Mouse (Mus musculus) cerebellum, postnatal 14 days (tissue): ENCODE results near the gene Rere.
A peak's percentile ranks its signal among the peaks of the same experiment; 100 is the strongest.

ENCODE experiments used
- DNase-seq, 2 experiments: peaks; one replicate each; pipeline ENCODE4 v3.0.0; 2021; ENCODE audit warnings: mixed read lengths in 2 of 2

Rere gene

DNA sequence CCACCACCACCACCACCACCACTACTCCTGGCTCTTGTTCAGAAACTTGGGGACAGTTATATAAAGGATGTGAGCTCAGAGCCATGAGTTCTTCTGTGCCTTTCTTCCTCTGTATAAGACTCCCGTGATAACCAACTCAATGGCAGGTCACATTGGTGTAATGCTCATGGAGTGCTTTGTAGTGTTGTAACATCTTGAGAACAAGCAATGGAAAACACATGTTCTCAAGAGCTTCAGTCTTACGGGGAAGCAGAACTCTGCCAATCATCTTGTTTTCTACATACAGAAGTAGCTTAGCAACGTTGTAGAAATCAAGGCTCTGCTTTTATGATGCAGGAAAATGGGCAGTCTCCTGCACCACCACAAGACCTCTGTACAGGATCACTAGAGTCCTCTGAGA lies 107.1 kb downstream of the Rere start:
- no peak for DNase-seq

DNA sequence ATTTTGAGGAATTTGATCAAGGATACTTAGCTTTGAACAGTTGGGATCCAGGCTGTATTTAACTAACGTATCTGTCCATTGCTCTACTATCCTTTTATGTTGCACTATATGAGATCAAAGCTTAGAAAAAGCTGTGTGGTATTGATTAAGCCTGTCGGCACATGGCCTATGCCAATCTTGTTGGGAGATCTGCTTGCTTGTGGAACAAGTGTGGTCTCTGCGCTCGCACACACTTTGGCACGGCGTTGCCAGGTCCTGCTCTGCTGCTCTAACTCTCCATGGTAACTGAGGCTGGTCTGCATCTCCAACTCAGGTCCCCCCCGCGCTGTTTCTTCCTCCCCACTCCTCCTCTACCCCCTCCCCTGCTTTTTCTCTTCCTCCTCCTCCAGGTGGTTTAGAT lies 112.2 kb downstream of the Rere start:
- DNase-seq = no peak

DNA sequence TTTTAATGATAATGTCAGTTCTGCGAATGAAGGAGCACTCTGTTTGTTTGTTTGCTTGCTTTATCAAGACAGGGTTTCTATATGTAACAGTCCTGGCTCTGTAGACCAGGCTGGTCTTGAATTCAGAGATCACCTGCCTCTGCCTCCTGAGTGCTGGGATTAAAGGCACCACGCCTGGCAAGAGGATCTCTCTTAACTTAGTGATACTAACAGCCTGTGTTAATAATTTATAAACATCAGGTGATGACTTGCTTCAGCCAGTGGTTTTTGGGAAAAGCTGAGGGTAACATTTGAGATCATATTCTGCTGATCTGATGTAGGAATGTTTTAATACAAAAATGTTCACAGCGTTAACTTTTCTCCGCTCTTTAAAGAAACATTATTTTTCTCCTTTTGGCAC lies 112.6 kb downstream of the Rere start:
- DNase-seq = no peak

DNA sequence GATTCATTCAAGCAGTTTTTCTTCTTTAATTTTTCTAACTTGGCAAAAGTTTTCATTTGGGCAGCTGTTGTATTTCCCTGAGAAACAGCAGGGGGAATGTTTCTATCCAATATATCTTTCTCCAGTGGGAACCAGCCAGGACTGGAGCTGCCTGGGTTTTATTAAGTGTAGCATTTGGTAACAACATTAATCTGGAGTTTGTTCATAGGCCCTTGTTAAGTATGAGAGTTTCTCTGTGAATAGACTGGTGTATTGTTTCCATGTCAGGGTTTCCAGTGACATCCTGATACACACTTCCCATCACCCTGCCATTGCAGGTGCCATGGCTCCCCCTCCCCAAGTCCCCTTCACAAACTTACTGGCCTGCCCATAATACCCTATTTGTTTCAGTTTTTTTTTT lies 114.9 kb downstream of the Rere start:
- no peak for DNase-seq

DNA sequence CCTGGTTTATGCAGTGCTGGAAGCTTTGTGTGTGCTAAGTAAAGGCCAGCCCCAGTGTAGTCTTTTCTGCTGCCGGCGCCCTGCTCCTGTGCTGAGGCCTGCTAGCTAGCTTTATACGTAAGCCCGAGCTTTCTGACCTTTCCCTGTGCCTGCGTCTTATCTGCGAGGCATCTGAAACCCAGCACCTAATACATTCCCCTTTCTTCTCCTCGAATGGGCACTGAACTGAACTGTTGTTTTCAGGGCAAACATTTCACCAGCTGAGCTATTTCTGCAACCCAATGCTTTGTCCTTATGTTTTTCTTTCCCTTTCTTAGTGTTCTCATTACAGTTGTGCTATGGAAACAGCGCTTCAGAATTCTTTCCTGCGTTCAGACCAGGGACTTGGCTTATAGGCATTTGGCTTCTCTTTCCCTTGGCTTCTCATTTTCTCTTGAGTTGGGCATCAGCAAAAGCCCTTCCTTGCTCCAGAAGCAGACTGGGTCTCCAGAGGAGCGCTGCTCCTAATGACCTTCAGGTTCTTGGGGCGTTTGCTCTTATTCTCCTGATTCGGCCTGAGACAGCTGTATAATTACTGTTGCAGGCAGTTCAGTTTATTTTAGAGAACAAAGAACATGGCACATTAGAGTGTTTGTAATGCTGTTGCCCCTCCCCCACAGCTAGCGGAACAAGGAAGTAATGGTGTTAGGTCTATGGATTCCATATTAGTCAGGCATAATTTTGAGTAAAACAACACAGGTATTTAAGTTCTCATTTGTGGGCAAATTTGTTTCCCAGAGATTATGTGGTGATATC lies 115.6 kb downstream of the Rere start:
- no peak for DNase-seq

DNA sequence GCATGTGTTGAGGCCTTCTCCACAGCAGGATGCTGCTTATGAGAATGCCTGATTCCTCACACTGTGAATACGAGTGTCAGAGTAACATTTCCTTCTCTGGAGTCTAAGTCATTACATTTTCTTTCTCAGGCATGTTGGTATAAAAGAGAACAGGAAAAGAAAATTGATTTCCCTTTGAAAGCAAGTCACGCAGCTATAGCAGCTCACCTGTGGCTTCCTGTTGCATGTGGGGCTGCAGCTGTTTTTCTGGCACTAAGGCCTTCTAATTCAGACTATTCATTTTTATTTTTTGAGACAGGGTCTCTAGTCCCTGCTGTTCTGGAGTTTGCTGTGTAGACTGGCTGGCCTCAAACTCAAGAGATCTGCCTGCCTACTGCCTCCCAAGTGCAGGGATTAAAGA lies 117.6 kb downstream of the Rere start:
- no peak for DNase-seq

DNA sequence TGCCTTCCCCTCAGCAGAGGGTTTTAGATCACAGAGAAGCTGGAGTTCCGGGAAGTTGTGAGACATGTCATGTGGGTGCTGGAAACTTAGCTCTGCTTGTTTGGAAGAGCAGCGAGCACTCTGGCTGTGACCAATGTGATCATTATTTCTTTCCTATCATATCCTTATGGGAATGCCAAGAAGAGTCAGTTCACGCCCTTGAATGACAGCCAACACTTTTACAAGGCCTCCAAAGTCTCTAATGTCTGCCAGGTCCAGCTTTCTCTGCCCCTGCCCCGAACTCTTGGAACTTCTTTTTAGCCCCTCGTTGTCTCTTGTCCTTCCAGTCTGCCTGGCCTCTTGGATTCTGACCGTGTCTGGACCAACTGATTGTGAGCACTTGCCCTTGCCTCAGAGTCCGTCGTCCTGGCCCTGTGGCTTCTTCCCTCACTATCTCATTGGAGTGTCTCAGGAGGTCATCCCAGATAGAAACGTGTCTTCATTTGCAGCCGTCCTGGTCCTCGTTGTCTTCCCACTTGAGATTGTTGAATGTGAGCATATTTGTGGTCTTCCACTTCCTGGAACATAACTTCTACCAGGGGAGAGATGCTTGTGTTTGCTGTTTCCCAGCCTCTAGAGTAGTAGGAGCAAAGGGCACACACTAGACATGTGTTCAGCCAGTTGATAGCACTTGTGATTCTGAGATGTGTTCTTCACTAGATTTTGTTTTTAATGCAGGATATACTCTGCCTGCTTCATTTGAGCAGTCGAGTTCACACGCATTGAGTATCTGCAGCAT lies 120.6 kb downstream of the Rere start:
- no peak for DNase-seq

DNA sequence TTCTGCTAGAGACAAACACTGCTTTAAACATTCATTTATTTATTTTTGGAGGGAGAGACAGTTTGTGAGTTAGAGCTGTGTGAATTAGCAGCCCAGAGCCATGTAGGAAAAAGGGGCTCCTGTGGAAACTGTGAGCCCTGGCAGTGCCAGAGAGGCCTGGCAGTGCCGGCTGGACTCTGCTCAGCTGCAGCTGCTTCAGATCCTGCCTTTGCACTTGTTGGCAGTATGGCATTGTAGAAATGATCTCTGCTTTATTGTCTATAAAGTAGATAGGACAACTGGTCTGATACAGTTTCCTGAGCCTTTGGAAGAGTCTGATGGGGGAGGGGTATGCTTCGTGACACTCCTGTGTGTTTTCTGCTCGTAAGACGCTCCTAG lies 121.2 kb downstream of the Rere start:
- DNase-seq = peak; percentile 49 to 57

DNA sequence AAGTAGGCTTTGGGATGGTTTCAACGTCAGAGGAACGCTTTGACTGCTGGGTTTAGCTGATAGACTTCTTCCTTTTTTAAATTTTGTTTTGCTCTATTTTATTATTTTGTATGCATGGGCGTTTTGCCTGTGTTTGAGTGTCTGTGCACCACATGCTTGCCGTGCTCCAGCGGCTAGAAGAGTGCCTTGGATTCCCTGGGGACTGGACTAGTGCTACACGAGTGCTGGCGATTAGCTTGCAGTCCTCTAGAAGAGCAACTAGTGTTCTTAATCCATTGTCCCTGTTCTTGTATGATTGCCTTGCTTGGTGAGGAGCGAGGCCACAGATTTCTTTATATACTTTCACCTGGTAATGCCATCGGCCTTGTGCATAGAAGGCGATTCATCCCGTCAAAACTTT lies 122.5 kb downstream of the Rere start:
- no peak for DNase-seq

DNA sequence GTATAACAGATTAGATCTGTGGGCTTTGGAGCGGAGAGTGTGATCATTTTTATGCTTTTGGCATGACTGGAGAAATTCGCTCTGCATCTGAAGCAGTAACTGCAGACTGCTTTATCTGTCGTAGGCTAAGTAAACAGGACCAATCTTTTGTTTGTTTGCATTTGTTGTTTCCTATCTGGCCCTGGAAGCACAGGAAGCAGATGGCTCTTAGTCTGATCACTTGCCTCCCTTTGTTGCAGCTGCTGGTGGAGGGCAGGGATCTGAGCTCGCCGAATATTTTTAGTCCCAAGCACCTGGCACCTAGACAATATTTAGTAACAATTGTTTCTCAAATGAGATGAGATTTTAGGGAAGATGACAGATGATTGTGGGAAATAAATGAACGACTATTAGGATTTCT lies 123.1 kb downstream of the Rere start:
- peak in 1 of 2 experiments; percentile 53 for DNase-seq

DNA sequence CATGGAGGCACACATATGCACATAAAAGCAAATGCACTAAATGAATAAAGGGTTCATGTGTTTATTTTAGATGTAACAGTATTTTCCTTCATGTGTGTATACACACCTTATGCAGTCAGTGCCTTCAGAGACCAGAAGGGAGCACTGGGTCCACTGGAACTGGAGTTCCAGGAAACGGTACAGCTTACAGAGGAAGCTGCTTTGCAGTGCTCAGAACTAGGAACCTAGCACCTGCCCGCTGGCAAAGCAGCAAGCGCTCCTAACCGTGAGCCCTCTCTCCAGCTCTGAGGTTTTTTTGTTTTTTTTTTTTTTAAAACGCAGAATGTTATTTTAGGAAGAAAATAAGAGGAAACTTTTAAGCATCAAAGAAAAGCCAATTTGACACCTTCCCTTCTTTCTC lies 124.3 kb downstream of the Rere start:
- no peak for DNase-seq

DNA sequence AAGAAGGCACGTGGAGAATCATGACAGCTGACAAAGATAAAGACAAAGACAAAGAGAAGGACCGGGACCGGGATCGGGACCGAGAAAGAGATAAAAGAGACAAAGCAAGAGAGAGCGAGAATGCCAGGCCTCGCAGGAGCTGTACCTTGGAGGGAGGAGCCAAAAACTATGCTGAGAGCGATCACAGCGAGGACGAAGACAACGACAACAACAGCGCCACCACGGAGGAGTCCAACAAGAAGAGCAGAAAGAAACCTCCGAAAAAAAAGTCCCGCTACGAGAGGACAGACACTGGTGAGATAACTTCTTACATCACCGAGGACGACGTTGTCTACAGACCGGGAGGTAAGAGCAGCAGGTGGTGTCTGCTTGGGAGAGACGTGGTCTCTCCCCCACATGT lies 124.9 kb downstream of the Rere start:
- no peak for DNase-seq

DNA sequence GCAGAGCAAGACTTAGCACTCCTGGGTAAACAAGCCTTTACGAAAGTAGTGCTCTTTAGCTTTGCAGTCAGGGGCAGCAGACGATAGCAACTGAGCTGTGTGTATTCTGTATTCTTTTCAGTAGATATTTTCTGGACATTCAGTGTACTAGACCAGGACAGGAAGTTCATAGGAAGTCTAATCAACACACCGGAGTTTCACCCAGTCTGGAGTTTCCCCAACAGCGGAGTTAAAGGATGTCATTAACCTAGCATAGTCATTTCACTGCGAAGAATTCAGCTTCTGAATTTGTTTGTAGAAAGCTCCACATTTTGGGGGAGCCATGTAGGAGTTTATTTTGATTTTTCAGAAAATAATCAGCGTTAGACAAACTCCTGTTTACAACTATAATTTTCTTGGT lies 125.4 kb downstream of the Rere start:
- no peak for DNase-seq

DNA sequence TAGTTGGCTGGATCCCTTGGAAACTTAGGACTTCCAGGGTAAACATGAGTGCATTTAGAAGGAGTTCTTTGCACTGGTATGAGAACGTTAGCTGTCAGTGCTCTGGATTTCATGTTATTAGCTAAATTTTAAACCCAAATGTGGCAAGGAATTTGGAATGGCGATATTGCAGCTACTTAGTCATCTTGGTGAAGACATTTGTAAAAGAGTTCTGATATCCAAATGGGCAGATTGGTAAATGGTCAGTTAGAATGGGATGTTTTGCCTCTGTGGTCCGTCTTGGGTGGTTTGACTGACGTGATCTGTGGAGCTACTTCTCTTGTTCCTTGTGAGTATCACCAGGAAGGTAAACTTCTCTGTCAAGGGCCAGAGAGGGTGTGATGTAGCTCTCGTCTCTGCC lies 132.8 kb downstream of the Rere start:
- no peak for DNase-seq

DNA sequence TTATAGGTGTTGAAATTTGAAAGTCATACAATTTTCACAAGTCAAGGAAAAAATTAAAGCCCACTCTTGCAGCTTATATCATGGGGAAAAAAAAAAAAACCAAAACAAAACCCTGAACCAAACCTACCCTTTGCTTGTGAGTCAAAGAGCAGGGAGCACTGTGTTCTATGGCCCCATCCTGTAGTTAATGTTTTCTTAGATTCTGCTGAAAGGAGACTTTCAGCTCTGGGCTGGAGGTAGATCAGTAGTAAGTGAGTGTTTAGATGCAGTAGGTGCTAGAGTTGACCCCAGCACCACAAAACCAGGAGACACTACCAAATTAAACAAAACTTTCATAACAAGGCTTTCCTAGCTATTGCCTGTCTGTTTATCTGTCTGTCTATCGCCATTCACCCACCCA lies 133.3 kb downstream of the Rere start:
- DNase-seq = no peak

DNA sequence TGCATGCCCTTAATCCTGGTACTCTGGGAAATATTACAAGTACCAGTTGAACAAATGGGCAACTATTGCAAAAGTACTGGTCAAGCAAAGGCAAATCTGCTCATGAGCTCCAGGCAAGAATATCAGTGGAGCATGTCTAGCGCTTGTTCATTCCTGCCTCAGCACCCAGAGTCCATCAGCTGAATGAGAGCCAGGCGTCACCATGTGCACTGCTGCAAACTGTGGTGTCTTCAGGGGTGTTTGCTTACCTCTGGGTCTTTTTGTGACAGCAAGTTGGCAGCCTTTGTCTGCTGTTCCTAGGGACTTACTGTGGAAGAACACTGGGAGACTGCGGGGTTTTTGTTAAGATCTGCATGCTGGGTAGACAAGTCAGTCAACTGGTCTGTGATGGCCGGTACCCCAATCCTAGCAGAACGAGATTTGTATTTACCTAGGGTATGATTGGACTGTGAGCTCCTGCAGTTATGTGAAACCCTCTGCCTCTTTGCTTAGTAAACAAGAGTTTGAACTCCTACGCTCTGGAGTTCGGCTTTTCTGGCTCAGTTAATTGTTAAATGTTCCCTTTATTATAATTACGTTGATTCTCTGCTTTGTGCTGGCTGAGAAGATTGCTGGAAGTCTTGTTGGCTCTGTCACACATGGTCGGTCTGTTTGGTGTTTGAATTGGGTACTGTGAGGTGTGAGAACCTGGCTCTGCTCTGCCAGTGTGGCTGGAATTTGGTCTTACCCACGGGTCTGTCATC lies 134.0 kb downstream of the Rere start:
- no peak for DNase-seq

DNA sequence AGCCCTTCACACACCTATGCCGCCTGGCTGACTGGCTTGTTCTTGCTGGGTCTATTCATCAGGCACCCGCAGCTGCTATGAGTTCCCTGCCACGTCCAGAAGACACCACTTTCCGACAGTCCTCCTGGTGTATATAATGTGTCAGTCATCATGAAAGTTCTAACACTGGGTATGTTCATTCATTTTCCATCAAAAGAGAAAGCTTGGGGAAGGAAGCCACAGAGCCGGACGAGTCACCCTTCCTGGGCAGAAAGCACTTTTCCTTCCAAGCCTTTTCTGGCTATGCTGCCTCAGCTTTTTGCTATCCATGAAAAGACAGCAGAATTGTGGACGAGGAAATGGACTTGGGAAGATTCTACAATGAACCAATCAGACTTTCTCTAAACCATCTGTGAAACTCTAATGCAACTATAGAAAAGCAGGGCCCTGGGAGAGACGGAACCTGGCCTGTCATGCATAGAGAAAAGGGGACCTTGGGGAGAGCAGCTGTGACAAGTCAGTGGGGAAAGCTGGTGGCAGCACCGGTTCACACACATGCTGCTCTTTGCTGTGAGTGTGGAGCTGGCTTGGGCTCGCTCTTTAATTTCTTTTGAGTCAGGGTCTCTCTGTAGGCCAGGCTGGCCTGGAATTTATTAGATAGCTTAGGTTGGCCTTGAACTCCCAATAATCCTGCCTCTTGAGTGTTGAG lies 139.3 kb downstream of the Rere start:
- DNase-seq = no peak

DNA sequence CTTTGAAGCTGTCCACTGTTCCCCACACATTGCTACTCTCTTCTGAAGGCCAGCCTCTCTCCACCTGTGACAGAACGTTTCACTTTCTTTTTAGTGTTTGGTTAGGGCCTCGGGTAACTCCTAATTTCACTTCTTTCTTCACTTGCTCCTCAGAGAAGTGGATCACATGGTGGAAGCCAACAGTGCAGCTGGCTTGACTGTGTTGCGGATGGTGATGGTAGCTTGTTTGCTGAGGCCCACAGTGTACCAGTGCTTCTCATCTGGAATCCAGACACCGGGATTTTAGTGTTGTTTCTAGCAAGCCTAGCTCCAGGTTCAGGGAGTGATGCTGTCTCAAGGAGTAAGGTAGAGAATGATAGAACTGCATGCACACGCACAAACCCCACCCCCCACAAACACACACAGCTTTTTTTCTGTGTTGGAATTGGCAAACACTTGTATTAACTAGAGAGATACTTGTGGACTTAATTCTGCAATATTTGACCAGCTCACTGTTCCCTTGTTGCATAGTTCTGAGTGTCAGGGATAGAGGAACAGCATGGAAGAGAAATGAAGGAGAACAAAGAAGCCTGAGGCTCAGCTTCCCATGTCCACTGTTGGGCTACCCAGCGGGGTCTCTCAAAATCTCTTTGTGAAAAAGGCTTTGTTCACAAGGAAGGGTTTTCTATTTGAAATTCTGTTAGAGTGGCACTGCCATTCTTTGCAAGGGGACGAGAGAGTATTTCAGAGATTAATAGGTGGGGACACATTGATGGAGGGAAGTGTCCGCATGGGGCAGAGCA lies 144.8 kb downstream of the Rere start:
- DNase-seq = no peak

DNA sequence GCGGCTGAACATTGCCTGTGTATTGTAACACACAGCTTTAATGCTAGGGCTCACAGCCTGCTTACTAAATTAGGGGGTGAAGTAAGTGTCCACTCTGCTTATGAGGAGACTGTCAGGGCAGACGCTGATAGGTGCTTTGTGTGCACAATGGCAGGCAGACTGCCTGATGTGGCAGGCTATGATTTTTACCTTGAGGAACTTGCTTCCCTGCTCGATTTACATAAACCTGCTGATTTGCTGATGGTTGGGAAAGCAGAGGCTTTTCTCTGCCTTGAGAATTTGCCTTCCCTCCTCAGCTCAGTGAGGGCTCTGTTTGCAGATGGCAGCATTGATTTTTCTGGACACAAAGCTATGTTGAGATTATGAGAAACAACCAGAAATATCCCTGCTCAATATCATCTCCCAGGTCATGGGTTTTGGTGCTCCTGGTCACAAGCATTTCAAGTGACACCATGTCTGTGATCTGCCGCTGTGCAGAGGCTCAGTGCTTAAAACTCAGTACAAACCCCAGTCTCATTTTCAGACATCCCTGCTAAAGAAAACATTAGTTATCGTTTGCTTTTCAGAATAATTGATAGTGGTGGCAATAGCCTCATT lies 145.5 kb downstream of the Rere start:
- DNase-seq = no peak

DNA sequence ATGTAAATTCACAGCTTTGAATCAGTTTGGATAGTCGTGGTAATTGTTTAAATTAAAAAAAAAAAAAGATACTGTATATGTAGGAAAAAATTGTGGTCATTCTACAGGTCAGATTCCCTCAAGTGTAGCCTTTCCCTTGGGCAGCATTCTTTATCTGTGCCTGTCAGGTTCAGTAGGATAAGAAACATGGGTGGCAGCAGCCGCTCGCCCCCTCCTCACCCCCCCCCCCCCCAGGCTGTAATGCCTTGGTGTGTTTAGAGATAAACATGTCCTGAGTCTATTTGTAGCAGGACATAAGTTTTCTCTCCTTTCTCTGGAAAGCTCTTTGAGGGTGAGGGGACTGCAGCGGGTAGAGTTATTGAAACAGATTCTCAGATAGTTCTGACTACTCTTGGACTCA lies 147.3 kb downstream of the Rere start:
- no peak for DNase-seq

DNA sequence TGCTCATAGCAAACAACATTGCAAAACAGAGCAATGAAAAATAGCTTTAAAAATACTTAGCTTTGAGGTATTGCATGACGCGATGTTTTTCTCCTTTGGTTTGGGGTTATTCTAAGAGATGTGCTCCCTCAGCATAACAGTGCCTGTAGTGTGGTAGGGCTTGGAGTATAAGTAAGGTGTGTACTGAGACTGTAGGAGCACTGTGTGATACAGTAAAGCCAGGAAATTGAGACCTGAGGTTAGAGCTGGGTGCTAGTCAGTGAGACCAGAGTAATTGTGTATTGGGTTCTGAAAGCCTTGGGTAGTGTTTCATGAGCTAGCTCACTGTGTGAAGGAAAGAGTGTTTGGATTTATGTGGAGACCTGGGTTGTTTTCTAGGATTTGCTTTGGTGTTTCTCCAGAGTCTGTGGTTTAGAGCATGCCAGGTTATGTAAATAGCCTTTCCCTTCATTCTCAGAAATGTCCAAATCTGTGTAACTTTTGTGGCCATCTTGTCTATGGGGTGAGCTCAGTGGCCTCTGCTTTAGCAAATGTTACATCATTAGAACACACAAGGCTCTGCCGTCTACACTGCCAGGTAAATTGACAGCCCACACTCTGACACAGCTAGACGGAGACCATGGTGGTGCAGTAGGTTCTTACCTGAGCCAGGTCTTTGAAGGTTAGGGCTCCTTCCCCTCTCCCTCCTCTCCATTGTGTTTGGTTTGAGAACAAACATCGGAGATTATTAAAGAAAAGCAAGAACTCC lies 152.6 kb downstream of the Rere start:
- DNase-seq = no peak
